16 mouse cellular contexts compared by ENCODE assay signal in the genomic region with DNA sequence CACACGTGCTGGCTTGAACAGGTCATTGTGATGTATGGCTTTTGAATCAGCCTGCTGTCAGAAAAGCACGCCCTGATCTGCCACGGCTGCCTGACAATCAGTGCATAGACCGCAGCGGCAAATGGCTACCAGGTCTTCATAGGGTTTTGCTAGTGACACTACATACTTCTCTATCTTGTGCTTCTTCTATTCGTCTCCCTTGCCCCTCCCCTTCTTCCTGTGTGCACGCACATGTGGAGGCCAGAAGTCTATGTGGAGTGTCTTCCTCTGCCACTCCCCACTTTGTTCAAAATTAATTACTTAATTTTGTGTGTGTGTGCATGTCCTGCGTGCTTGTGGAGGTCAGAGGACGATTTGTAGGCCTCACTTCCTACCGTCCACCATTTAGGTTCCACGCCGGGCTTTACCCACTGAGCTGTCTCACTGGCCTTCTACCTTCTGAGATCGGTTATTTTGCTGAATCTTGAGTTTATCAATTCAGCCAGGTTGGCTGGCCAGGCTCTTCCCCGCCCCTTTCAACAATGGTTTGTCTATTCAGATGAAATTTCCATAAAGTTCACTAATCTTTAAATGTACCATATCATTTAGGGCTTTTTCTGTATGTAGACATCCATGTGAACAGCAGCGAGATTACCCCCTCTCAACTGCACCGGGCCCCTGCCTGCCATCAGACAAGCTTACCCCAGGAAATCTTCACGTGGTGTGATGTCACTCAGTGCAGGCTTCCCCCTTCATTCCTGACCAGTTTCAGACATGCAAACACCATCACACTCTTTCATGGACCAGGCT. TPM values are rescaled to one million over a fixed set of nuclear protein-coding genes. Genes with fewer than 3 reads are reported as not detected.
"Had no signal": no experiment of that assay in that cellular context is flagged by ENCODE, and none has a peak within 500 bp of the region (broad histone marks: within the 10 kb centered on the region; RNA-seq: fewer than 3 reads in every experiment).

No protein-coding gene starts in this region.

- DNase-seq: kidney, adult 18-20 months; kidney, postnatal 14 days; left cerebral cortex, postnatal 4 days; lung, postnatal 14 days; right cerebral cortex, postnatal 4 days; spleen, adult 18-20 months; thymus, adult 18-20 months; thymus, postnatal 14 days had no signal

- H3K27me3 ChIP-seq: intestine, embryonic 15.5 days; kidney, embryonic 15.5 days; lung, embryonic 15.5 days; midbrain, embryonic 12.5 days; neural tube, embryonic 12.5 days had no signal

- H3K27ac ChIP-seq: intestine, embryonic 15.5 days; kidney, embryonic 15.5 days; lung, embryonic 15.5 days; macrophage; midbrain, embryonic 12.5 days; neural tube, embryonic 12.5 days had no signal

- H3K36me3 ChIP-seq: intestine, embryonic 15.5 days; kidney, embryonic 15.5 days; lung, embryonic 15.5 days; midbrain, embryonic 12.5 days; neural tube, embryonic 12.5 days had no signal

- H3K4me2 ChIP-seq: intestine, embryonic 15.5 days; kidney, embryonic 15.5 days; lung, embryonic 15.5 days; midbrain, embryonic 12.5 days; neural tube, embryonic 12.5 days had no signal

- H3K9me3 ChIP-seq: intestine, embryonic 15.5 days; kidney, embryonic 15.5 days; lung, embryonic 15.5 days; midbrain, embryonic 12.5 days; neural tube, embryonic 12.5 days had no signal

- H3K9ac ChIP-seq: intestine, embryonic 15.5 days; kidney, embryonic 15.5 days; lung, embryonic 15.5 days; midbrain, embryonic 12.5 days; neural tube, embryonic 12.5 days had no signal

- H3K4me3 ChIP-seq: intestine, embryonic 15.5 days; kidney, embryonic 15.5 days; lung, embryonic 15.5 days; midbrain, embryonic 12.5 days; neural tube, embryonic 12.5 days had no signal

- ATAC-seq: intestine, embryonic 15.5 days had no signal

- H3K4me1 ChIP-seq: kidney, embryonic 15.5 days; lung, embryonic 15.5 days; midbrain, embryonic 12.5 days had no signal

RNA-seq across cellular contexts. Expression of a gene that starts 17.7 kb away (rescaled TPM):
- total RNA-seq: megakaryocyte-erythroid progenitor cell, adult 5-6 weeks; neutrophil, adult 5-6 weeks had no signal
- polyA plus RNA-seq: macrophage had no signal

RNA-seq across cellular contexts. Expression of a gene that starts 27.6 kb away (rescaled TPM):
- total RNA-seq: megakaryocyte-erythroid progenitor cell, adult 5-6 weeks; neutrophil, adult 5-6 weeks had no signal
- polyA plus RNA-seq: midbrain, embryonic 12.5 days had no signal
